Comparison of ENCODE assay signal across 20 mouse cellular contexts in the genomic region with DNA sequence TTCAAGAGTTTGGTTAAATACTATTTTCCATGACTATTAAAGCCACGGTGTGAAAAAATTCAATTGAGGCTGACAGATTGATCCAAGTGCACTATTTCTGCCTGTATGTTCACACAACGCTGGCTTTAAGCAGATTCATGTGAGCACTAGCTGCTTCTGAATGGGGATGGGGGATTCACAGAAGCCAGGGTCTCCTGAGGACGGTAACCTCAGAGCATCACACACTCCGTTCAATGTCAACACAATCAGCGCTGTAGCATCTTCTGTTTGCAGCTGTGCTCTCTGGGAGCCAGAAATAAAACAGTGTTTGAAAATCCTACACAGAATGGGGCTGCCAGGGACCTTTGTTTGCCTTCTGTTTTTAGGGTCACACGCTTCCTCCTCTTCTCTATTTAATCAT.
"Had no signal": no experiment of that assay in that cellular context is flagged by ENCODE, and none has a peak within 500 bp of the region (broad histone marks: within the 10 kb centered on the region; RNA-seq: fewer than 3 reads in every experiment).

No protein-coding gene starts in this region.

- H3K9ac ChIP-seq: limb, embryonic 12.5 days; limb, embryonic 15.5 days; liver, embryonic 12.5 days; liver, embryonic 15.5 days; lung, embryonic 15.5 days; neural tube, embryonic 12.5 days; neural tube, embryonic 15.5 days had no signal

- H3K9me3 ChIP-seq: limb, embryonic 12.5 days; limb, embryonic 15.5 days; liver, embryonic 12.5 days; liver, embryonic 15.5 days; lung, embryonic 15.5 days; megakaryocyte, embryonic 14.5 days; neural tube, embryonic 12.5 days; neural tube, embryonic 15.5 days had no signal

- H3K36me3 ChIP-seq: limb, embryonic 12.5 days; limb, embryonic 15.5 days; liver, embryonic 12.5 days; liver, embryonic 15.5 days; lung, embryonic 15.5 days; neural tube, embryonic 12.5 days; neural tube, embryonic 15.5 days had no signal

- H3K4me3 ChIP-seq: limb, embryonic 12.5 days; limb, embryonic 15.5 days; liver, embryonic 12.5 days; liver, embryonic 15.5 days; lung, embryonic 15.5 days; megakaryocyte, embryonic 14.5 days; neural tube, embryonic 12.5 days; neural tube, embryonic 15.5 days had no signal

- H3K4me2 ChIP-seq: limb, embryonic 12.5 days; limb, embryonic 15.5 days; liver, embryonic 12.5 days; liver, embryonic 15.5 days; lung, embryonic 15.5 days; neural tube, embryonic 12.5 days; neural tube, embryonic 15.5 days had no signal

- H3K27me3 ChIP-seq: limb, embryonic 12.5 days; limb, embryonic 15.5 days; liver, embryonic 12.5 days; liver, embryonic 15.5 days; lung, embryonic 15.5 days; megakaryocyte, embryonic 14.5 days; neural tube, embryonic 12.5 days; neural tube, embryonic 15.5 days had no signal

- DNase-seq: kidney, adult 18-20 months; kidney, adult 9 months; kidney, postnatal 14 days; kidney, postnatal 4 days; left cerebral cortex, postnatal 4 days; lung, adult 18-20 months; lung, postnatal 10 days; lung, postnatal 36 days; thymus, adult 2 months; thymus, postnatal 14 days; thymus, postnatal 4 days had no signal

- H3K4me1 ChIP-seq: limb, embryonic 12.5 days; limb, embryonic 15.5 days; liver, embryonic 12.5 days; liver, embryonic 15.5 days; lung, embryonic 15.5 days; megakaryocyte, embryonic 14.5 days; neural tube, embryonic 12.5 days; neural tube, embryonic 15.5 days had no signal

- ATAC-seq: intestine, embryonic 16.5 days; liver, embryonic 12.5 days had no signal

- H3K27ac ChIP-seq: limb, embryonic 12.5 days; limb, embryonic 15.5 days; liver, embryonic 12.5 days; liver, embryonic 15.5 days; lung, embryonic 15.5 days; neural tube, embryonic 12.5 days; neural tube, embryonic 15.5 days had no signal
